Mouse (Mus musculus) kidney, adult 2 months (tissue): ENCODE measurements around the gene Yipf2.

Source experiments
- CTCF ChIP-seq: fragments of 200-500 bp; conservative IDR thresholded peaks from 2 replicates; pipeline ENCODE4 v1.5.1; 2011; ENCODE audit warnings: low read depth, mild to moderate bottlenecking, control low read depth, low read length, moderate library complexity, mixed read lengths; ENCODE audit not compliant: insufficient read depth, insufficient read length
- POLR2A ChIP-seq: fragments of 200-500 bp; IDR thresholded peaks from one replicate; pipeline ENCODE4 v1.6.1; 2011; ENCODE audit warnings: low read depth, low read length, control low read depth

- TF ChIP-seq CTCF (no peak), POLR2A (no peak)
Measured at GRCm38 (mm10) chr9:21568657-21569255, 23.9 kb downstream of the Yipf2 start.
